Mouse (Mus musculus): ENCODE measurements at regions not wholly inside any gene's neighbourhood (a gene's known extent, or its start where the extent isn't known, plus 50 kb on each side); places are given as distances from the start of the nearest gene placed in this dataset.
"Not testable (repeated sequence)": the region's sequence is repeated elsewhere in the genome, so short reads cannot be mapped to it uniquely, and the experiment has no call there.

- DNase-seq (ENCODE audit: low spot score in 2 of 2): no peak
Measured at GRCm38 (mm10) chr4:66691598-66692220, 135.7 kb upstream of the Tlr4 start.

GRCm38 (mm10) chr4:66693982-66694578 lies 133.3 kb upstream of the Tlr4 start:
- no peak for DNase-seq (ENCODE audit: low spot score in 2 of 2)

GRCm38 (mm10) chr4:66715821-66716760 lies 111.3 kb upstream of the Tlr4 start:
- DNase-seq (ENCODE audit: low spot score in 2 of 2): no peak

- DNase-seq (ENCODE audit: low spot score in 2 of 2): no peak
Measured at GRCm38 (mm10) chr4:66737407-66737806, 90.0 kb upstream of the Tlr4 start.

GRCm38 (mm10) chr4:66743421-66743820 lies 84.0 kb upstream of the Tlr4 start:
- DNase-seq (ENCODE audit: low spot score in 2 of 2): not testable (repeated sequence)

- peak; percentile 26 to 48 for DNase-seq (ENCODE audit: low spot score in 2 of 2)
Measured at GRCm38 (mm10) chr4:66768762-66769161, 58.6 kb upstream of the Tlr4 start.
